Mouse (Mus musculus) effector memory CD4-positive, alpha-beta T cell, adult 7 months (primary cell): ENCODE data around the gene Vmn1r113. TPM values are rescaled to one million over a fixed set of nuclear protein-coding genes. Genes with fewer than 3 reads are reported as not detected.

Source experiments
- polyA plus RNA-seq: library from polyadenylated mRNA; unstranded; fragments of 100-300 nt; shearing (Covaris generic); gene quantifications from one replicate; pipeline ENCODE4 v1.2.1, GENCODE M21; 2017

The Vmn1r113 gene
- polyA plus RNA-seq = not detected

GRCm38 (mm10) chr7:20786985-20787384 lies at the start of gene Vmn1r113:
Gene Vmn1r113 (plus strand): TSS chr7:20787285.

DNA sequence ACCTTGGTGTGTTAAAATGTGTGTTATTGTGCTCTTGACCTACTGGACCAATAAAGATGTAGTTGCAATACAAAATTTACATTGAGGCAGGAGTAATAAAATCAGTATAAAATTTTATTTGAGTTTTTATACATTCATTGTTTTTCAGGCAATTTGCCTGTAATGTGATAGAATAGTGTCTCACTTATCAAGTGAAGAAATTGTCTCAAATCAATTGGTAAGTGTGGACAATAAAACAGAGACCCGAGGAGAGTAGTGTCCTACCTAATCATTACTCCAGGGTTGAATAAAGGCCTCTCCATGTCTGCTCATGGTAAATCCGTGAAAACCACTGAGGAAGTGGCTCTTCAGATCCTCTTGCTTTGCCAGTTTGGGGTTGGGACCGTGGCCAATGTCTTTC lies 16.2 kb upstream of the Vmn1r113 start, which contains the start of gene Vmn1r112:
Gene Vmn1r112 (plus strand): TSS at position 301 of the 400 bp plus-strand sequence.

GRCm38 (mm10) chr7:20812086-20812485 lies 25.0 kb downstream of the Vmn1r113 start, which contains the start of gene Vmn1r114:
Gene Vmn1r114 (minus strand): TSS chr7:20812186.

Other genes starting within 250 kb of the Vmn1r113 start
- gene Gm5726, start 241.5 kb upstream of the Vmn1r113 start, polyA plus RNA-seq = not detected
- not detected for gene Gm4141, start 211.0 kb upstream of the Vmn1r113 start, polyA plus RNA-seq
- 0.65 TPM for gene Gm4513, start 188.3 kb upstream of the Vmn1r113 start, polyA plus RNA-seq
- 1.1 TPM for gene Vmn1r107, start 118.4 kb upstream of the Vmn1r113 start, polyA plus RNA-seq
- gene Vmn1r111, start 84.1 kb upstream of the Vmn1r113 start, polyA plus RNA-seq = not detected
- not detected for gene Gm10668, start 56.7 kb upstream of the Vmn1r113 start, polyA plus RNA-seq
- not detected for gene Vmn1r112, start 16.1 kb upstream of the Vmn1r113 start, polyA plus RNA-seq
- not detected for gene Vmn1r114, start 24.9 kb downstream of the Vmn1r113 start, polyA plus RNA-seq
- gene Vmn1r115, start 57.7 kb downstream of the Vmn1r113 start, polyA plus RNA-seq = not detected
- not detected for gene Vmn1r116, start 85.0 kb downstream of the Vmn1r113 start, polyA plus RNA-seq
- gene Vmn1r117, start 96.8 kb downstream of the Vmn1r113 start, polyA plus RNA-seq = not detected
- not detected for gene Vmn1r118, start 125.1 kb downstream of the Vmn1r113 start, polyA plus RNA-seq
- gene Vmn1r119, start 225.2 kb downstream of the Vmn1r113 start, polyA plus RNA-seq = not detected